Mouse (Mus musculus) stomach, postnatal 0 days (tissue): ENCODE results near the gene Zcchc24.
A peak's percentile ranks its signal among the peaks of the same experiment; 100 is the strongest.

Experiments used
- CTCF ChIP-seq: IDR thresholded peaks from 2 replicates; pipeline ENCODE4 v1.5.1; 2016; ENCODE audit warnings: antibody characterized with exemption, low read depth, mild to moderate bottlenecking, moderate library complexity
- EP300 ChIP-seq: optimal IDR thresholded peaks from 2 replicates; pipeline ENCODE3; 2016; ENCODE audit warnings: antibody characterized with exemption

DNA sequence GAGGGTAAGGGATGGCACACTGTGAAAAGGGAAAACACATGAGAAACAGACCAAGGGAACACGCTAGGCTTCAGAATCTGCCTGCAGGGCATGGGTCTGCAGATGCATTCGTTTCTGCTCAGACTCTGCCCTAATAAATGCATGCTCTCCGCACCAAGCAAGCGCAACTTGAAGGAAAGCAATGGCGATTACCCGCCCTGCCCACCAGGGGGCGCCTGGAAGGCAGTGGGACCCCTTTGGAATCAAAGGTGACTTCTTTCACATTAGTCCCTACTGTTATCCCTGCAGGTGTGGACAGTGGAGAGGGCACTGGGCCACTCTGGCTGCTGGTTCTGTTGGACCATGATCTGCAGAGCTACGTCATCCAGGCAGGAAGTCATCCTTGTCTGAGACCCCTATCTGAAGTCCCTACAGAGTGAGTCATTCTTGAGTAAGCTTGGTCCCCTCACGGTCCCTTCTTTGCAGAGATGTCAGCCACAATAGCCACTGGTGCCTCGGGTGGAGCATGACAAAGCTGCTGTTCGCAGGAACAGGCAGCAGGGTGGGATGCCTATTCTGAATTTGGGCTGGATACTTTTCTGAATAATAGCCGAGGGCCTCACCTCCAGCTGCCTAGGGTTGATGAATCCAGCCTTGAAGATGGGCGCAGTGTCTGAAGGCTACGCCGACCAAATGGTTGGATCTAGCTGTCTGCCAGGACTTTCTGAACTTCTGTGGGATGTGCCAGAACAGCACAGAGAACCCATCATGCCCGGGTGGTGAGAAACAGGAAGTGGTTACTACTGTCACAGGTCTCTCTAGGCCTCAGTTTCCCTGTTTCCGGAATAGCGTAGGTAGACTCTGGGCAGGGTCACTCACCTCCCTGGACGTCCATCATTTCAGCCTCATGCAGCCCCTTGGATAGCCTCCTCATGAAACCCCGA lies 42.4 kb downstream of the Zcchc24 start:
- TF ChIP-seq CTCF (peak; percentile 94), EP300 (no peak)
